Mouse (Mus musculus) 3T3-L1 (cell line): ENCODE results near the gene Rptor.
A peak's percentile ranks its signal among the peaks of the same experiment; 100 is the strongest.

Source experiments
- DNase-seq: peaks from one replicate; pipeline ENCODE4 v3.0.0-alpha.2; 2015; ENCODE audit warnings: low read depth, low spot score

The Rptor gene

GRCm38 (mm10) chr11:119650456-119650855 lies 47.8 kb downstream of the Rptor start:
- DNase-seq = no peak

GRCm38 (mm10) chr11:119653336-119653735 lies 50.6 kb downstream of the Rptor start:
- no peak for DNase-seq

- DNase-seq = no peak
Measured at GRCm38 (mm10) chr11:119657534-119657933, 54.8 kb downstream of the Rptor start.

- DNase-seq = no peak
Measured at GRCm38 (mm10) chr11:119659296-119659695, 56.6 kb downstream of the Rptor start.

- DNase-seq = peak; percentile 96
Measured at GRCm38 (mm10) chr11:119661479-119661878, 58.8 kb downstream of the Rptor start.

- DNase-seq = no peak
Measured at GRCm38 (mm10) chr11:119663876-119664275, 61.2 kb downstream of the Rptor start.

- no peak for DNase-seq
Measured at GRCm38 (mm10) chr11:119664678-119665307, 62.1 kb downstream of the Rptor start.

GRCm38 (mm10) chr11:119665308-119665702 lies 62.6 kb downstream of the Rptor start:
- no peak for DNase-seq

GRCm38 (mm10) chr11:119666567-119667108 lies 63.9 kb downstream of the Rptor start:
- no peak for DNase-seq

GRCm38 (mm10) chr11:119670690-119671666 lies 68.3 kb downstream of the Rptor start:
- DNase-seq = no peak

GRCm38 (mm10) chr11:119672041-119672440 lies 69.3 kb downstream of the Rptor start:
- no peak for DNase-seq

GRCm38 (mm10) chr11:119672775-119673174 lies 70.1 kb downstream of the Rptor start:
- DNase-seq = no peak

- no peak for DNase-seq
Measured at GRCm38 (mm10) chr11:119674835-119675234, 72.1 kb downstream of the Rptor start.

GRCm38 (mm10) chr11:119675546-119675945 lies 72.8 kb downstream of the Rptor start:
- DNase-seq = no peak

- peak; percentile 86 for DNase-seq
Measured at GRCm38 (mm10) chr11:119676751-119677411, 74.2 kb downstream of the Rptor start.

GRCm38 (mm10) chr11:119678427-119678826 lies 75.7 kb downstream of the Rptor start:
- DNase-seq = no peak

- no peak for DNase-seq
Measured at GRCm38 (mm10) chr11:119680735-119681134, 78.0 kb downstream of the Rptor start.

- peak; percentile 57 for DNase-seq
Measured at GRCm38 (mm10) chr11:119682285-119682684, 79.6 kb downstream of the Rptor start.

- no peak for DNase-seq
Measured at GRCm38 (mm10) chr11:119683796-119684195, 81.1 kb downstream of the Rptor start.

- DNase-seq = peak; percentile 87
Measured at GRCm38 (mm10) chr11:119685477-119685876, 82.8 kb downstream of the Rptor start.

- peak; percentile 43 for DNase-seq
Measured at GRCm38 (mm10) chr11:119685910-119686659, 83.4 kb downstream of the Rptor start.
